Mouse (Mus musculus) cortical plate, adult 2 months (tissue): ENCODE measurements at regions not wholly inside any gene's neighbourhood (a gene's known extent, or its start where the extent isn't known, plus 50 kb on each side); places are given as distances from the start of the nearest gene placed in this dataset.

Source experiments
- CTCF ChIP-seq: fragments of 200-500 bp; IDR thresholded peaks from 2 replicates; pipeline ENCODE4 v1.5.1; 2011; ENCODE audit warnings: mild to moderate bottlenecking, control low read depth, low read length; ENCODE audit not compliant: insufficient read depth; ENCODE audit errors: extremely low read depth
- POLR2A ChIP-seq: fragments of 200-500 bp; IDR thresholded peaks from 2 replicates; pipeline ENCODE4 v1.6.1; 2011; ENCODE audit warnings: mild to moderate bottlenecking, low read length, control low read depth; ENCODE audit not compliant: insufficient read depth; ENCODE audit errors: extremely low read depth

DNA sequence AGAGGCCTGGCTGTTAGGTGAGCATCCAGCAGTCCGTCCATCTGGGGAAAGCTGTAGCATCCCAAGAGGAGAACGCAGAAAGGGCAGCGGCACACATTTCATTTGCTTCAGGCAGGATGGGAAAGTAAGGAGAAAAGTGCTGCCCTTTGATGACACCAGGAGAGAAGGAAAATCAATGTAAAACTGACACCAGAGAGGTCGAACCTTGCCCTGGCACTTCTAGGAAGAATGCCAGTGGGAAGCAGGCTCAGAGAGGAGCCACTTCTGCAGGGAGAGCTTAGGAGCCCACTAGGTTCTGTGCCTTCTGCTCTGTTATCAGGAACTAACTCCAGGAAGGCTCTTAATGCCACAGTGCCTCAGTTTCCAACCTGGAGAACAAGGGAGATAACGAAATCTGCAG lies 180.0 kb downstream of the Emp1 start:
- TF ChIP-seq CTCF, result no peak
- TF ChIP-seq POLR2A, result no peak
